Mouse (Mus musculus) hindbrain, postnatal 0 days (tissue): Measurements from ENCODE around the gene Gm17268. TPM values are rescaled to one million over a fixed set of nuclear protein-coding genes. Genes with fewer than 3 reads are reported as not detected.
A peak's percentile ranks its signal among the peaks of the same experiment; 100 is the strongest.

Experiments
- ATAC-seq: fragments of 200-750 bp; cut with Nextera tagmentation; 2 replicates; pipeline ENCODE4 v1.8.0; 2017; ENCODE audit warnings: mild to moderate bottlenecking, moderate TSS enrichment, moderate library complexity
- DNase-seq: peaks from one replicate; pipeline ENCODE4 v3.0.0-alpha.2; 2015; ENCODE audit warnings: low spot score
- H3K27ac ChIP-seq: fragments of 300-500 bp; sonication (generic); 2 replicates; pipeline ENCODE4 v1.5.1; 2014; ENCODE audit warnings: mild to moderate bottlenecking
- H3K27me3 ChIP-seq: fragments of 300-500 bp; sonication (generic); 2 replicates; pipeline ENCODE4 v1.6.1; 2014; ENCODE audit warnings: low read length, mixed read lengths; ENCODE audit not compliant: insufficient read depth
- H3K36me3 ChIP-seq: fragments of 300-500 bp; sonication (generic); 2 replicates; pipeline ENCODE4 v1.6.1; 2014; ENCODE audit warnings: low read length, mixed read lengths; ENCODE audit not compliant: insufficient read depth
- H3K4me1 ChIP-seq: fragments of 300-500 bp; sonication (generic); 2 replicates; pipeline ENCODE4 v1.6.1; 2014; ENCODE audit warnings: antibody characterized with exemption, low read length, mixed read lengths; ENCODE audit not compliant: insufficient read depth
- H3K4me2 ChIP-seq: fragments of 300-500 bp; sonication (generic); 2 replicates; pipeline ENCODE4 v1.6.1; 2014; ENCODE audit warnings: low read depth, mild to moderate bottlenecking, low read length, moderate library complexity, mixed read lengths
- H3K4me3 ChIP-seq: fragments of 300-500 bp; sonication (generic); 2 replicates; pipeline ENCODE4 v1.5.1; 2014; ENCODE audit warnings: low read length
- H3K9ac ChIP-seq: fragments of 300-500 bp; sonication (generic); replicated peaks from 2 replicates; pipeline ENCODE4 v1.6.1; 2014; ENCODE audit warnings: mild to moderate bottlenecking, low read length, moderate library complexity, mixed read lengths
- H3K9me3 ChIP-seq: fragments of 300-500 bp; sonication (generic); 2 replicates; pipeline ENCODE4 v1.6.1; 2016; ENCODE audit warnings: low read length, mixed read lengths
- CTCF ChIP-seq: IDR thresholded peaks from 2 replicates; pipeline ENCODE4 v1.5.1; 2016; ENCODE audit warnings: antibody characterized with exemption, control low read depth, low read depth
- WGBS: fragments of 180-500 bp; shearing (Covaris S2); extraction: QIAGEN DNeasy Blood & Tissue Kit; methylation state at CpG from one replicate; pipeline ENCODE4 v1.1.7; 2014; 5-methylcytosine and 5-hydroxymethylcytosine counted together
- polyA plus RNA-seq: library from polyadenylated mRNA; unstranded; fragments of >200 nt; fragmentation: Nextera tagmentation; extraction: Ambion mirVana; gene quantifications from 2 replicates; pipeline ENCODE4 v1.2.1, GENCODE M21; 2015
- total RNA-seq: library from RNA; depleted of rRNA; stranded (reverse); fragments of >200 nt; gene quantifications from 2 replicates; pipeline ENCODE4 v1.2.3, GENCODE M21; 2014; rRNA removed

The Gm17268 gene
- total and polyA plus RNA-seq, 2 experiments from 2014 or later, result not detected

DNA sequence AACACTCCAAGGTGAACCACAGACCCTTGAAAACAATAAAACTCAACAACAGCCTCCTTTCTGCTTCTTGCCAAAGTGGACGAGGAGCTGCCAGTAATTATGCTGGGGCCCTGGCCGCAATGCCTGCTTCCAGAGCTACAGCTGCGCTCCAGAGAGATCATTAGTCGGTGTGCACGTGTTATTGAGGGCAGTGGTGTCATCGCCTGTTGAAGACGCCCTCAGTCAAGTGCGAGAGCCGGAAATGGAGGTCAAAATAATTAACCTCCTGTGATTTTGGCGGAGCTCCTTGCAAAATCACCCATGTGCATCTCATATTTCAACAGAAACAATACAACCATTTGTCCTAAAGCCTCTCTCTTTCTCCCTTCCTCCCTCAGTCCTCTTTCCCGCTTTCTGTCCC lies 56.2 kb downstream of the Gm17268 start:
- H3K9ac ChIP-seq, result no peak overlapping the region
- TF ChIP-seq CTCF, result no peak
- H3K36me3 ChIP-seq, result no peaks in the 10 kb centered on the region
- ATAC-seq (no peak), DNase-seq (peak; percentile 27)
- H3K27ac ChIP-seq, result no peak overlapping the region
- no peaks in the 10 kb centered on the region for H3K27me3 ChIP-seq
- WGBS, result 25% methylated on average over 11 of the region's 11 CpGs
- no peaks in the 10 kb centered on the region for H3K9me3 ChIP-seq
- H3K4me3 ChIP-seq, result no peak overlapping the region
- H3K4me1 ChIP-seq, result no peaks in the 10 kb centered on the region
- H3K4me2 ChIP-seq, result no peak overlapping the region

Other genes starting within 250 kb of the Gm17268 start
- not detected in 2 replicates for gene 5530401A14Rik, start 177.9 kb downstream of the Gm17268 start, total RNA-seq
- 0.38 and 0.68 TPM in 2 replicates for gene 5530401A14Rik, start 177.9 kb downstream of the Gm17268 start, polyA plus RNA-seq
- gene Asic2, start 70.1 kb downstream of the Gm17268 start, total RNA-seq, result 55.2 and 57.3 TPM in 2 replicates
- gene Asic2, start 70.1 kb downstream of the Gm17268 start, polyA plus RNA-seq, result 18.3 and 19.2 TPM in 2 replicates
- gene Ccl2, start 3.0 kb downstream of the Gm17268 start, total RNA-seq, result 0.25 TPM in 1 of 2 replicates, not detected in the other
- gene Ccl2, start 3.0 kb downstream of the Gm17268 start, polyA plus RNA-seq, result 1.5 and 1.6 TPM in 2 replicates
- gene Ccl7, start 7.2 kb upstream of the Gm17268 start, total RNA-seq, result 0.42 TPM in 1 of 2 replicates, not detected in the other
- 1.1 and 1.9 TPM in 2 replicates for gene Ccl7, start 7.2 kb upstream of the Gm17268 start, polyA plus RNA-seq
- gene Ccl11, start 19.3 kb upstream of the Gm17268 start, total RNA-seq, result 0.16 and 0.58 TPM in 2 replicates
- 0.31 and 0.44 TPM in 2 replicates for gene Ccl11, start 19.3 kb upstream of the Gm17268 start, polyA plus RNA-seq
- gene Ccl12, start 63.3 kb upstream of the Gm17268 start, total RNA-seq, result 0.52 and 4.9 TPM in 2 replicates
- gene Ccl12, start 63.3 kb upstream of the Gm17268 start, polyA plus RNA-seq, result 7.7 and 8.0 TPM in 2 replicates
- gene Ccl8, start 76.6 kb upstream of the Gm17268 start, total RNA-seq, result not detected in 2 replicates
- gene Ccl8, start 76.6 kb upstream of the Gm17268 start, polyA plus RNA-seq, result 0.43 TPM in 1 of 2 replicates, not detected in the other